Mouse (Mus musculus) heart, adult 2 months (tissue): ENCODE data around the gene Prss16. TPM values are rescaled to one million over a fixed set of nuclear protein-coding genes. Genes with fewer than 3 reads are reported as not detected.

Source experiments
- DNase-seq, 2 experiments: peaks; one replicate each; pipeline ENCODE4 v3.0.0; 2021
- H3K27ac ChIP-seq: fragments of 200-600 bp; 2 replicates; pipeline ENCODE4 v1.8.1; 2022
- H3K27me3 ChIP-seq: fragments of 200-500 bp; 2 replicates; pipeline ENCODE4 v1.6.1; 2012; ENCODE audit warnings: mild to moderate bottlenecking, low read length, inconsistent platforms, mixed read lengths; ENCODE audit not compliant: control insufficient read depth, insufficient read depth
- H3K36me3 ChIP-seq: fragments of 200-500 bp; 2 replicates; pipeline ENCODE4 v1.6.1; 2012; ENCODE audit warnings: low read length, inconsistent platforms; ENCODE audit not compliant: control insufficient read depth, insufficient read depth
- H3K4me1 ChIP-seq: fragments of 200-500 bp; 2 replicates; pipeline ENCODE4 v1.6.1; 2011; ENCODE audit warnings: low read length; ENCODE audit not compliant: control insufficient read depth, insufficient read depth
- H3K4me3 ChIP-seq: fragments of 200-600 bp; 2 replicates; pipeline ENCODE4 v1.8.1; 2022
- H3K79me2 ChIP-seq: fragments of 200-500 bp; replicated peaks from 2 replicates; pipeline ENCODE4 v1.6.1; 2012; ENCODE audit warnings: mild to moderate bottlenecking, inconsistent platforms, low read length, moderate library complexity, mixed read lengths; ENCODE audit not compliant: control insufficient read depth, insufficient read depth
- H3K9ac ChIP-seq: fragments of 200-500 bp; 2 replicates; pipeline ENCODE4 v1.6.1; 2012; ENCODE audit warnings: low read depth, mild to moderate bottlenecking, control low read depth, inconsistent platforms, low read length, mixed read lengths
- CTCF ChIP-seq: fragments of 200-600 bp; IDR thresholded peaks from 2 replicates; pipeline ENCODE4 v1.8.1; 2022; ENCODE audit warnings: antibody characterized with exemption, mild to moderate bottlenecking, moderate library complexity
- EP300 ChIP-seq: fragments of 200-500 bp; IDR thresholded peaks from 2 replicates; pipeline ENCODE4 v1.6.1; 2011; ENCODE audit warnings: low read depth, low read length, control low read depth; ENCODE audit not compliant: insufficient read depth
- POLR2A ChIP-seq: fragments of 200-500 bp; IDR thresholded peaks from 2 replicates; pipeline ENCODE4 v1.6.1; 2011; ENCODE audit warnings: mild to moderate bottlenecking, low read depth, low read length, control low read depth; ENCODE audit not compliant: insufficient read depth
- WGBS: fragments of 180-500 bp; shearing (Covaris S2); methylation state at CpG from one replicate; pipeline ENCODE4 v1.1.7; 2018; 5-methylcytosine and 5-hydroxymethylcytosine counted together
- intact Hi-C: fragments of 180-260 bp; cut with DNase I; formaldehyde crosslinking; loops from one replicate; pipeline ENCODE4 v1.15.1; 2025
- polyA plus RNA-seq: library from polyadenylated mRNA; depleted of rRNA; stranded (reverse); fragments of >200 nt; gene quantifications from 2 replicates; pipeline ENCODE4 v1.2.3, GENCODE M21; 2012
- total RNA-seq, 2 experiments: library from RNA; stranded (reverse); gene quantifications; 2 replicates each; pipeline ENCODE4 v1.2.3; 2021

Prss16 gene
- total and polyA plus RNA-seq, 3 experiments: not detected

DNA sequence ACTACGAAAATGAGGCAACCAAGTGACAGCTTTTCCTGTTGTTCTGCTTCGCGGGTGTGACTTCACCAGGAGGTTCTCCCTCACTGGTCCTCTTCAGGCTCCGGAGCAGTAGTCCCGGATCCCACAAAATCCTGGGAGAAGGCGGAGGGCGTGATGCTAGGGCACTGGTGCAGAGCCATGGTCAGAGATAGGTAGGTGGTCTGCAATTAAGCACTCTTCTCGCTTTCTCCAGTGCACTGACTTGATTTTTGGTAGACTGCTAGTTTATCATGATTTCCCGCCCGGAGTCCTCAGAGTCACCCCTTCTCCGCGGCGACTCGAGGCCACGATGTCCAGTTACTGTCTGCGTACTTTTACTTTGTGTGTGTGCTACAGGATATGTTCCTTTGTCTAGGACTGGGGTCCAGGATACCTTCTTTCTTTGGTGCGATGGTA is 4.9 kb upstream of the Prss16 start:
- Histone ChIP-seq H3K27me3 (peaks cover 7% of the 10 kb centered on the region), H3K4me3 (peak overlapping the region; percentile 38), H3K36me3 (no peaks in the 10 kb centered on the region; the same call in 1 of the 2 replicates), H3K27ac (no peak overlapping the region), H3K9ac (0 out of 2 replicates have a peak overlapping the region, but pooled peaks have one; percentile 20), H3K79me2 (no peaks in the 10 kb centered on the region), H3K4me1 (no peaks in the 10 kb centered on the region; the same call in 1 of the 2 replicates)
- 12% methylated on average over 17 of the region's 17 CpGs for WGBS
- DNase-seq: peak; percentile 20 to 38
- no peak for TF ChIP-seq POLR2A
- no peak for TF ChIP-seq CTCF
- TF ChIP-seq EP300: no peak
- intact Hi-C loops: loop anchor here (2.0 kb wide), 1 partner anchor 20 kb away; no protein-coding TSS in a partner anchor

DNA sequence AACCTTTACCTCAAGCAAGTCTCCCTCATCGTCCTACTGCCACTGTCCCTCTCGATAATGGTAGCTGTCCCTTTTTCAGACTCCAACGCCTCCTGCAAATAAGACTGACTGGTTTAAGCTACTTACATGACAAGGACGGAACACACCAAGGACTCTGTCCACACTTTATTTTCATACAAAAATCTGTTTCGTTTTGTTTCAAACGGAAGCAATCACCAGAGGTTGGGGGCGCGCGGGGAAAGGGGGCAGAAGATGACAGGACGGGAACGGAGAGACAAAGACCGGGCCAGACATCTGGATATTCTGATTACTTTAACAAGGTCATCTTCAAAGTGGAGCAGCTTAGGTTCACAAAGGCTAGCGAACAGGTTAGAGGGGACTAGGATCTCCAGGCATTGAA is 4.2 kb upstream of the Prss16 start:
- intact Hi-C loops: loop anchor here (2.0 kb wide), 1 partner anchor 19 kb away; no protein-coding TSS in a partner anchor
- no peak for DNase-seq
- H3K4me3 ChIP-seq: no peak overlapping the region
- H3K36me3 ChIP-seq: no peaks in the 10 kb centered on the region; the same call in 1 of the 2 replicates
- 31% methylated on average over 13 of the region's 13 CpGs for WGBS
- TF ChIP-seq EP300: no peak
- no peak for TF ChIP-seq CTCF
- no peak overlapping the region for H3K9ac ChIP-seq
- no peak overlapping the region for H3K27ac ChIP-seq
- H3K27me3 ChIP-seq: peaks cover 7% of the 10 kb centered on the region
- no peaks in the 10 kb centered on the region for H3K79me2 ChIP-seq
- H3K4me1 ChIP-seq: no peaks in the 10 kb centered on the region; the same call in 1 of the 2 replicates

DNA sequence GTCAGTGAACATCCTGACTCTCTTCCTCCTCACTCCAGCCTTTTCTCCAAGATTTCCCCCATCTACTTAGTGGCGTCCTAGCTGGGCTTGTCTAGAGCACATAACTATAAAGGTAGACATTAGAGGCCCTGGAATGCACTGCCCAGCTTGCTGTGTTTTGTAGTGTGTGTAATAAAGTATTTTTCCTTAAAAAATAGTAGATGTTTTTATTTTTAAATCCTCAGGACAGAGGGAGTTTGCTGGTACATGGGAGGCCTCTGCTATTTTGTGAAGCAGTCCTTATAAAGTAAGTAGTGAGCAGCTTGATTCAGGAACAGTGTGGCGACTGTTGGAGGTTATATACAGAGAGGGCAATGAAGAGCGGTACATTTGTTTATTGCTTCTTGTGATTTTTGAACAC is 835 bp downstream of the Prss16 start:
- Histone ChIP-seq H3K27me3 (peaks cover 9% of the 10 kb centered on the region), H3K4me1 (no peaks in the 10 kb centered on the region), H3K36me3 (no peaks in the 10 kb centered on the region), H3K4me3 (no peak overlapping the region), H3K79me2 (no peaks in the 10 kb centered on the region), H3K9ac (no peak overlapping the region), H3K27ac (no peak overlapping the region)
- TF ChIP-seq CTCF: no peak
- TF ChIP-seq POLR2A: no peak
- TF ChIP-seq EP300: no peak
- no peak for DNase-seq
- intact Hi-C loops: no loop called here
- WGBS: 75% methylated on average over 3 of the region's 3 CpGs

GRCm38 (mm10) chr13:22007872-22008271 is 1.7 kb downstream of the Prss16 start:
- Histone ChIP-seq H3K4me3 (no peak overlapping the region), H3K79me2 (no peaks in the 10 kb centered on the region), H3K27ac (no peak overlapping the region), H3K27me3 (peaks cover 8% of the 10 kb centered on the region), H3K36me3 (no peaks in the 10 kb centered on the region), H3K4me1 (no peaks in the 10 kb centered on the region), H3K9ac (no peak overlapping the region)
- intact Hi-C loops: no loop called here
- TF ChIP-seq CTCF (no peak), EP300 (no peak), POLR2A (no peak)
- 56% methylated on average over 7 of the region's 7 CpGs for WGBS
- no peak for DNase-seq

DNA sequence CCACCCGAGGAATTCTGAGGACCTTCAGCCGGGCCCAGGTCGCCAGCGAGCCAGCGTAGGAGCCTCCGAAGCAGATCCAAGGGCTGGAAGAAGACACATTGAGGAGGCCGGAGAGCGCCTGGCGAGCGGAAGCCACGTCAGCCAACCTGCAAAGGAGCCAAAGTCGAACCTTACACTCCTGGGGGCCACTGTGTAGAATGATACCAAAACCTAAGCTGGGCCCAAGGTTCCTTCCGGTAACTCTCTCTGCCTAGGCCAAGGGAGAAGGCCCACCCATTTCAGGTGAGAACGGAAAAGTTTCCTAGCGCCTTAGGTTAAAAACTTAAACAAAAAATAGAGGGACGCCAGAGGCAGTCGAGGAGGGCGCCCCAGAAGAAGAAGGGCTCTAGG is 2.4 kb downstream of the Prss16 start:
- Histone ChIP-seq H3K4me3 (peak overlapping the region; percentile 70), H3K79me2 (no peaks in the 10 kb centered on the region), H3K27me3 (peaks cover 8% of the 10 kb centered on the region), H3K27ac (no peak overlapping the region), H3K4me1 (no peaks in the 10 kb centered on the region), H3K9ac (no peak overlapping the region), H3K36me3 (no peaks in the 10 kb centered on the region)
- DNase-seq: no peak
- TF ChIP-seq POLR2A: no peak
- no peak for TF ChIP-seq CTCF
- no peak for TF ChIP-seq EP300
- intact Hi-C loops: no loop called here
- 11% methylated on average over 18 of the region's 18 CpGs for WGBS

GRCm38 (mm10) chr13:22006334-22007120 is 3.0 kb downstream of the Prss16 start:
- DNase-seq: peak in 1 of 2 experiments; percentile 59
- H3K79me2 ChIP-seq: no peaks in the 10 kb centered on the region
- 2% methylated on average over 38 of the region's 38 CpGs for WGBS
- H3K27me3 ChIP-seq: peaks cover 8% of the 10 kb centered on the region
- no peaks in the 10 kb centered on the region for H3K36me3 ChIP-seq
- intact Hi-C loops: no loop called here
- H3K27ac ChIP-seq: no peak overlapping the region
- H3K4me3 ChIP-seq: peak overlapping the region; percentile 70
- TF ChIP-seq CTCF (no peak; the same call in 1 of the 2 replicates), EP300 (no peak), POLR2A (no peak)
- H3K4me1 ChIP-seq: no peaks in the 10 kb centered on the region
- no peak overlapping the region; the same call in 1 of the 2 replicates for H3K9ac ChIP-seq
